Mouse (Mus musculus): ENCODE measurements around the gene Prrx1. TPM values are rescaled to one million over a fixed set of nuclear protein-coding genes. Genes with fewer than 3 reads are reported as not detected.

Prrx1 gene
- polyA plus RNA-seq, 1 experiment from 2014 or later: 20.3 TPM

- Histone ChIP-seq H3K27me3 (ENCODE audit: insufficient read depth, poor library complexity, severe bottlenecking) (peaks cover 55% of the 10 kb centered on the region), H3K27ac (no peak overlapping the region), H3K4me3 (peak overlapping the region; percentile 73), H3K36me3 (no peaks in the 10 kb centered on the region), H3K4me1 (peaks cover 16% of the 10 kb centered on the region; the same call in 1 of the 2 replicates), H3K9me3 (no peaks in the 10 kb centered on the region)
- DNase-seq (ENCODE audit: low spot score): no peak
- WGBS: 10% methylated on average over 2 of the region's 2 CpGs
Observed at GRCm38 (mm10) chr1:163309466-163309865, 4.0 kb downstream of the Prrx1 start.

- peak overlapping the region; percentile 73 for H3K4me3 ChIP-seq
- peaks cover 15% of the 10 kb centered on the region; the same call in 1 of the 2 replicates for H3K4me1 ChIP-seq
- H3K9me3 ChIP-seq: no peaks in the 10 kb centered on the region
- H3K27ac ChIP-seq: no peak overlapping the region
- no peak for DNase-seq (ENCODE audit: low spot score)
- 2% methylated on average over 24 of the region's 24 CpGs for WGBS
- peaks cover 55% of the 10 kb centered on the region for H3K27me3 ChIP-seq (ENCODE audit: insufficient read depth, poor library complexity, severe bottlenecking)
- no peaks in the 10 kb centered on the region for H3K36me3 ChIP-seq
Observed at GRCm38 (mm10) chr1:163308631-163309030, 4.9 kb downstream of the Prrx1 start.

- no peaks in the 10 kb centered on the region for H3K9me3 ChIP-seq
- DNase-seq (ENCODE audit: low spot score): no peak
- no peak overlapping the region for H3K4me3 ChIP-seq
- 0 out of 2 replicates have a peak, but pooled peaks cover 11% of the 10 kb centered on the region for H3K4me1 ChIP-seq
- 31% methylated on average over 11 of the region's 11 CpGs for WGBS
- peaks cover 58% of the 10 kb centered on the region for H3K27me3 ChIP-seq (ENCODE audit: insufficient read depth, poor library complexity, severe bottlenecking)
- no peaks in the 10 kb centered on the region for H3K36me3 ChIP-seq
- no peak overlapping the region for H3K27ac ChIP-seq
Observed at GRCm38 (mm10) chr1:163307706-163308105, 5.8 kb downstream of the Prrx1 start.

- H3K27ac ChIP-seq: no peak overlapping the region
- H3K9me3 ChIP-seq: no peaks in the 10 kb centered on the region
- no peaks in the 10 kb centered on the region for H3K36me3 ChIP-seq
- 0 out of 2 replicates have a peak, but pooled peaks cover 5% of the 10 kb centered on the region for H3K4me1 ChIP-seq
- no peak overlapping the region for H3K4me3 ChIP-seq
- H3K27me3 ChIP-seq (ENCODE audit: insufficient read depth, poor library complexity, severe bottlenecking): peaks cover 42% of the 10 kb centered on the region
- WGBS: 24% methylated on average over 1 of the region's 1 CpGs
- no peak for DNase-seq (ENCODE audit: low spot score)
Observed at GRCm38 (mm10) chr1:163305956-163306355, 7.6 kb downstream of the Prrx1 start.

GRCm38 (mm10) chr1:163304837-163305236 is 8.7 kb downstream of the Prrx1 start:
- no peak for DNase-seq (ENCODE audit: low spot score)
- Histone ChIP-seq H3K9me3 (no peaks in the 10 kb centered on the region), H3K4me3 (no peak overlapping the region), H3K36me3 (no peaks in the 10 kb centered on the region), H3K27ac (no peak overlapping the region), H3K27me3 (ENCODE audit: insufficient read depth, poor library complexity, severe bottlenecking) (peaks cover 31% of the 10 kb centered on the region), H3K4me1 (0 out of 2 replicates have a peak, but pooled peaks cover 5% of the 10 kb centered on the region)
- 86% methylated on average over 3 of the region's 3 CpGs for WGBS

- Histone ChIP-seq H3K4me3 (no peak overlapping the region), H3K4me1 (no peaks in the 10 kb centered on the region), H3K27me3 (ENCODE audit: insufficient read depth, poor library complexity, severe bottlenecking) (peaks cover 8% of the 10 kb centered on the region), H3K27ac (no peak overlapping the region), H3K9me3 (no peaks in the 10 kb centered on the region), H3K36me3 (no peaks in the 10 kb centered on the region)
- 30% methylated on average over 6 of the region's 6 CpGs for WGBS
- no peak for DNase-seq (ENCODE audit: low spot score)
Observed at GRCm38 (mm10) chr1:163302292-163302691, 11.2 kb downstream of the Prrx1 start.

- Histone ChIP-seq H3K27me3 (ENCODE audit: insufficient read depth, poor library complexity, severe bottlenecking) (no peaks in the 10 kb centered on the region), H3K27ac (no peak overlapping the region), H3K4me1 (no peaks in the 10 kb centered on the region), H3K9me3 (no peaks in the 10 kb centered on the region), H3K36me3 (no peaks in the 10 kb centered on the region), H3K4me3 (no peak overlapping the region)
- no peak for DNase-seq (ENCODE audit: low spot score)
- 71% methylated on average over 4 of the region's 4 CpGs for WGBS
Observed at GRCm38 (mm10) chr1:163293152-163293551, 20.4 kb downstream of the Prrx1 start.

GRCm38 (mm10) chr1:163291925-163292324 is 21.6 kb downstream of the Prrx1 start:
- 78% methylated on average over 2 of the region's 2 CpGs for WGBS
- Histone ChIP-seq H3K36me3 (no peaks in the 10 kb centered on the region), H3K27ac (no peak overlapping the region), H3K27me3 (ENCODE audit: insufficient read depth, poor library complexity, severe bottlenecking) (no peaks in the 10 kb centered on the region), H3K4me1 (no peaks in the 10 kb centered on the region), H3K4me3 (no peak overlapping the region), H3K9me3 (no peaks in the 10 kb centered on the region)
- no peak for DNase-seq (ENCODE audit: low spot score)

GRCm38 (mm10) chr1:163289131-163289530 is 24.4 kb downstream of the Prrx1 start:
- Histone ChIP-seq H3K27ac (no peak overlapping the region), H3K4me3 (no peak overlapping the region), H3K27me3 (ENCODE audit: insufficient read depth, poor library complexity, severe bottlenecking) (no peaks in the 10 kb centered on the region), H3K4me1 (no peaks in the 10 kb centered on the region), H3K9me3 (no peaks in the 10 kb centered on the region), H3K36me3 (no peaks in the 10 kb centered on the region)
- no peak for DNase-seq (ENCODE audit: low spot score)
- WGBS: 88% methylated on average over 7 of the region's 7 CpGs

GRCm38 (mm10) chr1:163285539-163285938 is 28.0 kb downstream of the Prrx1 start:
- no peak for DNase-seq (ENCODE audit: low spot score)
- 75% methylated on average over 1 of the region's 1 CpGs for WGBS

GRCm38 (mm10) chr1:163285136-163285535 is 28.4 kb downstream of the Prrx1 start:
- Histone ChIP-seq H3K36me3 (no peaks in the 10 kb centered on the region), H3K4me1 (peaks cover 8% of the 10 kb centered on the region), H3K9me3 (no peaks in the 10 kb centered on the region), H3K27me3 (ENCODE audit: insufficient read depth, poor library complexity, severe bottlenecking) (no peaks in the 10 kb centered on the region), H3K4me3 (no peak overlapping the region), H3K27ac (no peak overlapping the region)
- DNase-seq (ENCODE audit: low spot score): no peak
- whole genome bisulfite sequencing: 23% methylated on average over 3 of the region's 3 CpGs

More at GRCm38 (mm10) chr1:163285539-163285938, 28.0 kb downstream of the Prrx1 start:
- no peak overlapping the region for H3K27ac ChIP-seq
- H3K36me3 ChIP-seq: no peaks in the 10 kb centered on the region
- peaks cover 8% of the 10 kb centered on the region for H3K4me1 ChIP-seq
- no peaks in the 10 kb centered on the region for H3K27me3 ChIP-seq (ENCODE audit: insufficient read depth, poor library complexity, severe bottlenecking)
- no peak overlapping the region for H3K4me3 ChIP-seq
- no peaks in the 10 kb centered on the region for H3K9me3 ChIP-seq

GRCm38 (mm10) chr1:163283980-163284635 is 29.4 kb downstream of the Prrx1 start:
- H3K36me3 ChIP-seq: no peaks in the 10 kb centered on the region
- peaks cover 8% of the 10 kb centered on the region for H3K4me1 ChIP-seq
- DNase-seq (ENCODE audit: low spot score): no peak
- no peaks in the 10 kb centered on the region for H3K27me3 ChIP-seq (ENCODE audit: insufficient read depth, poor library complexity, severe bottlenecking)
- H3K4me3 ChIP-seq: no peak overlapping the region
- 88% methylated on average over 9 of the region's 9 CpGs for WGBS
- H3K9me3 ChIP-seq: no peaks in the 10 kb centered on the region
- H3K27ac ChIP-seq: no peak overlapping the region

- DNase-seq (ENCODE audit: low spot score): no peak
- Histone ChIP-seq H3K36me3 (no peaks in the 10 kb centered on the region), H3K27ac (peak overlapping the region; percentile 64; the same call in 1 of the 2 replicates), H3K9me3 (no peaks in the 10 kb centered on the region), H3K4me1 (peaks cover 8% of the 10 kb centered on the region), H3K27me3 (ENCODE audit: insufficient read depth, poor library complexity, severe bottlenecking) (no peaks in the 10 kb centered on the region), H3K4me3 (no peak overlapping the region)
- 34% methylated on average over 7 of the region's 7 CpGs for WGBS
Observed at GRCm38 (mm10) chr1:163281450-163282198, 31.9 kb downstream of the Prrx1 start.

Measured in heart, embryonic 10.5 days (tissue).